ENCODE assay signal across 22 mouse cellular contexts in the genomic region with DNA sequence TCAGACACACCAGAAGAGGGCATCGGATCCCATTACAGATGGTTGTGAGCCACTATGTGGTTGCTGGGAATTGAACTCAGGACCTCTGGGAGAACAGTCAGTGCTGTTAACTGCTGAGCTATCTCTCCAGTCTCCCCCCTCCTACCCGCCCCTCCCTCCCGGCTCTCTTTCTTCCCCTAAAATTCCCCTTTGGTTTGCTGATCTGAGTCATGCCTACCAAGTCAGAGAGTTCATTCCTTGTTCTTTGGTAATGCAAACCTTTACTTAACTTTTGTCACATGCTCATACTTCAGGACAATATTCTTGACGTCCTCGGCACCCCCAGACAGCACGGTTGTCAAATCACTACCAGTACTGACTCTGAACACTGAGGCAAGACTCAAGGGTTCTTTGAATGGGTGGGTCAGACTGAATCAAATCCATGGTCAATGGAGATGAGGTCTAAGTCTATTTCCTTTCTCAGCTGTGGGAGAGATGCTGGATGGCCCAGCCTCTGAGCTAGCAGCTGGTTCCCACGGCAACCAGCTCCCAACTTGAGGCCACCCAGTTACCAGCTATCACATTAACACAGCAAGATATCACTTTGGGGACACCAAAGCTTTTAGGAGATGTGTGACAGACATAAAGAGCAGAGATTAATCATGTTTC.
DNase-seq lines count a peak whose midpoint lies in the region; ATAC-seq and TF ChIP-seq lines count a peak whose summit lies in the region.
"Had no signal": no experiment of that assay in that cellular context is flagged by ENCODE, and none has a peak within 500 bp of the region (broad histone marks: within the 10 kb centered on the region; RNA-seq: fewer than 3 reads in every experiment).

No protein-coding gene starts in this region.

- no peak for DNase-seq in forebrain, postnatal 0 days
- DNase-seq in limb, embryonic 10.5 days (ENCODE audit: low spot score): no peak
- peak; percentile 19 for DNase-seq in ZHBTc4 (ENCODE audit: low read depth, low spot score)
- DNase-seq in layer of hippocampus, postnatal 10 days (ENCODE audit: low spot score in 2 of 2): no peak
- no peak for DNase-seq in heart, adult 18-20 months
- DNase-seq: B cell, adult 2 months; cerebellum, postnatal 10 days; embryo, embryonic 11 days; heart, adult 11 months; heart, postnatal 4 days; kidney, postnatal 36 days; right cerebral cortex, adult 18-20 months; thymus, adult 2 months had no signal

- H3K4me1 ChIP-seq in forebrain, postnatal 0 days (ENCODE audit: insufficient read depth): no peaks in the 10 kb centered on the region
- no peaks in the 10 kb centered on the region for H3K4me1 ChIP-seq in forebrain, embryonic 16.5 days (replicated peaks; ENCODE audit: control insufficient read depth, insufficient read depth, low read length)
- peaks cover 53% of the 10 kb centered on the region for H3K4me1 ChIP-seq in limb, embryonic 15.5 days
- H3K4me1 ChIP-seq in limb, embryonic 10.5 days: peaks cover 40% of the 10 kb centered on the region
- H3K4me1 ChIP-seq in midbrain, embryonic 15.5 days: 0 out of 2 replicates have a peak, but pooled peaks cover 8% of the 10 kb centered on the region
- H3K4me1 ChIP-seq: forebrain, embryonic 15.5 days; liver, embryonic 12.5 days had no signal

- H3K27ac ChIP-seq in forebrain, postnatal 0 days (ENCODE audit: low read depth, low read length): no peak overlapping the region; the same call in 1 of the 2 replicates
- no peak overlapping the region for H3K27ac ChIP-seq in forebrain, embryonic 16.5 days (ENCODE audit: low read length)
- H3K27ac ChIP-seq in limb, embryonic 15.5 days: peak overlapping the region; percentile 78; the same call in 1 of the 2 replicates
- no peak overlapping the region for H3K27ac ChIP-seq in limb, embryonic 10.5 days
- no peak overlapping the region for H3K27ac ChIP-seq in midbrain, embryonic 15.5 days
- H3K27ac ChIP-seq: forebrain, embryonic 15.5 days; liver, embryonic 12.5 days; lung, embryonic 15.5 days; macrophage had no signal

- no peak overlapping the region for H3K4me3 ChIP-seq in forebrain, postnatal 0 days (ENCODE audit: low read depth, low read length)
- no peak overlapping the region for H3K4me3 ChIP-seq in forebrain, embryonic 16.5 days (replicated peaks; ENCODE audit: low read length)
- H3K4me3 ChIP-seq in limb, embryonic 15.5 days: no peak overlapping the region
- H3K4me3 ChIP-seq in limb, embryonic 10.5 days: no peak overlapping the region
- no peak overlapping the region for H3K4me3 ChIP-seq in midbrain, embryonic 15.5 days
- H3K4me3 ChIP-seq: forebrain, embryonic 15.5 days; liver, embryonic 12.5 days; lung, embryonic 15.5 days had no signal

- no peaks in the 10 kb centered on the region; the same call in 1 of the 2 replicates for H3K27me3 ChIP-seq in forebrain, postnatal 0 days (ENCODE audit: insufficient read depth, low read length)
- H3K27me3 ChIP-seq in forebrain, embryonic 16.5 days (replicated peaks; ENCODE audit: control insufficient read depth, insufficient read depth, low read length): peaks cover 2% of the 10 kb centered on the region; the same call in 1 of the 2 replicates
- no peaks in the 10 kb centered on the region for H3K27me3 ChIP-seq in limb, embryonic 15.5 days
- H3K27me3 ChIP-seq in limb, embryonic 10.5 days (ENCODE audit: low read depth, poor library complexity, severe bottlenecking): no peaks in the 10 kb centered on the region
- no peaks in the 10 kb centered on the region for H3K27me3 ChIP-seq in midbrain, embryonic 15.5 days (replicated peaks)
- H3K27me3 ChIP-seq: liver, embryonic 12.5 days; lung, embryonic 15.5 days; Patski had no signal

- H3K9ac ChIP-seq in forebrain, postnatal 0 days: no peak overlapping the region
- H3K9ac ChIP-seq in forebrain, embryonic 16.5 days (replicated peaks; ENCODE audit: low read depth, low read length): no peak overlapping the region
- no peak overlapping the region for H3K9ac ChIP-seq in limb, embryonic 15.5 days
- no peak overlapping the region for H3K9ac ChIP-seq in midbrain, embryonic 15.5 days
- H3K9ac ChIP-seq: forebrain, embryonic 15.5 days; liver, embryonic 12.5 days; lung, embryonic 15.5 days had no signal

- peak; percentile 48; the same call in 1 of the 2 replicates for ATAC-seq in forebrain, postnatal 0 days
- ATAC-seq in forebrain, embryonic 16.5 days: no peak; the same call in 1 of the 2 replicates
- no peak for ATAC-seq in limb, embryonic 15.5 days (ENCODE audit: insufficient number of reproducible peaks, low FRiP score, low TSS enrichment, low read depth)
- peak; percentile 56; the same call in 1 of the 2 replicates for ATAC-seq in midbrain, embryonic 15.5 days (replicated peaks)
- ATAC-seq: forebrain, embryonic 15.5 days; inflammation-experienced regulatory T-cells, adult 6 months; liver, embryonic 12.5 days; Patski had no signal

- H3K4me2 ChIP-seq in forebrain, postnatal 0 days (ENCODE audit: low read depth): no peak overlapping the region
- no peak overlapping the region for H3K4me2 ChIP-seq in forebrain, embryonic 16.5 days (ENCODE audit: low read length)
- H3K4me2 ChIP-seq in limb, embryonic 15.5 days: no peak overlapping the region
- H3K4me2 ChIP-seq in midbrain, embryonic 15.5 days: no peak overlapping the region
- H3K4me2 ChIP-seq: forebrain, embryonic 15.5 days; liver, embryonic 12.5 days; lung, embryonic 15.5 days had no signal

- no peaks in the 10 kb centered on the region for H3K9me3 ChIP-seq in forebrain, postnatal 0 days (ENCODE audit: low read length)
- H3K9me3 ChIP-seq in forebrain, embryonic 16.5 days (ENCODE audit: control insufficient read depth, low read length): no peaks in the 10 kb centered on the region
- H3K9me3 ChIP-seq in limb, embryonic 15.5 days: no peaks in the 10 kb centered on the region
- H3K9me3 ChIP-seq in limb, embryonic 10.5 days (replicated peaks): no peaks in the 10 kb centered on the region
- H3K9me3 ChIP-seq in midbrain, embryonic 15.5 days: no peaks in the 10 kb centered on the region
- H3K9me3 ChIP-seq: forebrain, embryonic 15.5 days; liver, embryonic 12.5 days; lung, embryonic 15.5 days had no signal

- 79% methylated on average over 7 of the region's 7 CpGs for WGBS in forebrain, postnatal 0 days
- 79% methylated on average over 7 of the region's 7 CpGs for WGBS in forebrain, embryonic 16.5 days
- WGBS in limb, embryonic 15.5 days: 85% methylated on average over 7 of the region's 7 CpGs
- 91% methylated on average over 7 of the region's 7 CpGs for WGBS in limb, embryonic 10.5 days
- 62% methylated on average over 7 of the region's 7 CpGs for WGBS in midbrain, embryonic 15.5 days

- TF ChIP-seq CTCF in forebrain, postnatal 0 days (IDR thresholded peaks at IDR 0.05; ENCODE audit: low read depth): no peak

- H3K36me3 ChIP-seq in forebrain, postnatal 0 days (ENCODE audit: insufficient read depth): no peaks in the 10 kb centered on the region
- H3K36me3 ChIP-seq in forebrain, embryonic 16.5 days (ENCODE audit: control insufficient read depth, insufficient read depth): no peaks in the 10 kb centered on the region
- H3K36me3 ChIP-seq in limb, embryonic 15.5 days: peaks cover 9% of the 10 kb centered on the region
- peaks cover 4% of the 10 kb centered on the region; the same call in 1 of the 2 replicates for H3K36me3 ChIP-seq in limb, embryonic 10.5 days
- H3K36me3 ChIP-seq in midbrain, embryonic 15.5 days (replicated peaks): no peaks in the 10 kb centered on the region
- H3K36me3 ChIP-seq: forebrain, embryonic 15.5 days; lung, embryonic 15.5 days had no signal

Comparison
In these comparisons a context has a peak if more than half of its experiments do, and no peak if none do; other contexts are left out.
1. ATAC-seq: peak in forebrain, postnatal 0 days (single experiment) and midbrain, embryonic 15.5 days (single experiment); none in forebrain, embryonic 16.5 days (single experiment) and limb, embryonic 15.5 days (single experiment).